Mouse (Mus musculus) bone marrow, adult 2 months (tissue): ENCODE measurements around the gene Cyld.
A peak's percentile ranks its signal among the peaks of the same experiment; 100 is the strongest.

Experiments used
- CTCF ChIP-seq: fragments of 200-500 bp; IDR thresholded peaks from 2 replicates; pipeline ENCODE4 v1.5.1; 2011; ENCODE audit warnings: low read length, control low read depth; ENCODE audit not compliant: control insufficient read depth, insufficient read depth
- POLR2A ChIP-seq: fragments of 200-500 bp; IDR thresholded peaks from 2 replicates; pipeline ENCODE4 v1.6.1; 2011; ENCODE audit warnings: low read depth, mild to moderate bottlenecking, control low read depth, low read length, borderline replicate concordance; ENCODE audit not compliant: control insufficient read depth

DNA sequence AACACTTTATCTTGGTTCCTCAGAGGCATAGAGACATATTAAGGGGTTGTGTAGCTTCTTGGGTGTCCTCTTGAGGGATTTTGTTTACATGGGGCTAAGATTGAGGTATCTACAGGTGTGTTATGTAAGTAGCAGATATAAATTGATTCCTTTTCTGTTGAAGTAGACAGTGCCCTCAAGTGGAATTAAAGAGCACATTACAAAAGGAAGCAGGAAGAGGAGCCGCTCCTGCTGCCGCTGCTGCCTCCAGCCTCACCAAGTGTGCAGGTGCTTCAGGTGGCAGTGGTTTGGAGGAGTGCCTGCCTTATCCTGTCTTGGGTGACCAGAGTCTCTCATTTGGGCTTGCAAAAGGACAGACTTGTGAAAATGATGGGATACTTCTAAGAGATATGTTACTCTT is 4.8 kb downstream of the Cyld start:
- peak; percentile 40; the same call in 1 of the 2 replicates for TF ChIP-seq CTCF
- TF ChIP-seq POLR2A = no peak
